Mouse (Mus musculus): Measurements from ENCODE around the gene Vmn2r84.
"Not testable (repeated sequence)": the region's sequence is repeated elsewhere in the genome, so short reads cannot be mapped to it uniquely, and the experiment has no call there.

Vmn2r84 gene

GRCm38 (mm10) chr10:130394232-130394631 is at the start of gene Vmn2r84:
Gene Vmn2r84, minus strand, starts transcription at chr10:130394332.
- DNase-seq (ENCODE audit: low spot score) = no peak

GRCm38 (mm10) chr10:130434185-130434898 is 40.2 kb upstream of the Vmn2r84 start:
- DNase-seq (ENCODE audit: low spot score) = not testable (repeated sequence)

GRCm38 (mm10) chr10:130429603-130430002 is 35.5 kb upstream of the Vmn2r84 start, which contains the start of gene Vmn2r85:
Gene Vmn2r85, minus strand, starts transcription at chr10:130429703.
- not testable (repeated sequence) for DNase-seq (ENCODE audit: low spot score)

- not testable (repeated sequence) for DNase-seq (ENCODE audit: low spot score)
Measured at GRCm38 (mm10) chr10:130422368-130422767, 28.2 kb upstream of the Vmn2r84 start.

- DNase-seq (ENCODE audit: low spot score) = no peak
Measured at GRCm38 (mm10) chr10:130420401-130420800, 26.3 kb upstream of the Vmn2r84 start.

- DNase-seq (ENCODE audit: low spot score) = not testable (repeated sequence)
Measured at GRCm38 (mm10) chr10:130419954-130420353, 25.8 kb upstream of the Vmn2r84 start.

GRCm38 (mm10) chr10:130416352-130416751 is 22.2 kb upstream of the Vmn2r84 start:
- not testable (repeated sequence) for DNase-seq (ENCODE audit: low spot score)

GRCm38 (mm10) chr10:130412167-130412698 is 18.1 kb upstream of the Vmn2r84 start:
- DNase-seq (ENCODE audit: low spot score) = not testable (repeated sequence)

- no peak for DNase-seq (ENCODE audit: low spot score)
Measured at GRCm38 (mm10) chr10:130375145-130375544, 19.0 kb downstream of the Vmn2r84 start.

- no peak for DNase-seq (ENCODE audit: low spot score)
Measured at GRCm38 (mm10) chr10:130372491-130373173, 21.5 kb downstream of the Vmn2r84 start.

GRCm38 (mm10) chr10:130371644-130372043 is 22.5 kb downstream of the Vmn2r84 start:
- DNase-seq (ENCODE audit: low spot score) = no peak

- DNase-seq (ENCODE audit: low spot score) = no peak
Measured at GRCm38 (mm10) chr10:130370005-130370682, 24.0 kb downstream of the Vmn2r84 start.

- DNase-seq (ENCODE audit: low spot score) = no peak
Measured at GRCm38 (mm10) chr10:130368384-130368783, 25.7 kb downstream of the Vmn2r84 start.

GRCm38 (mm10) chr10:130364766-130365165 is 29.4 kb downstream of the Vmn2r84 start:
- DNase-seq (ENCODE audit: low spot score) = no peak

- DNase-seq (ENCODE audit: low spot score) = no peak
Measured at GRCm38 (mm10) chr10:130363438-130364164, 30.5 kb downstream of the Vmn2r84 start.

GRCm38 (mm10) chr10:130344056-130344455 is 50.1 kb downstream of the Vmn2r84 start:
- DNase-seq (ENCODE audit: low spot score) = no peak

- DNase-seq (ENCODE audit: low spot score) = not testable (repeated sequence)
Measured at GRCm38 (mm10) chr10:130340050-130340449, 54.1 kb downstream of the Vmn2r84 start.

GRCm38 (mm10) chr10:130337581-130337980 is 56.6 kb downstream of the Vmn2r84 start:
- no peak for DNase-seq (ENCODE audit: low spot score)

- DNase-seq (ENCODE audit: low spot score) = no peak
Measured at GRCm38 (mm10) chr10:130336385-130336784, 57.7 kb downstream of the Vmn2r84 start.

- DNase-seq (ENCODE audit: low spot score) = no peak
Measured at GRCm38 (mm10) chr10:130330711-130331110, 63.4 kb downstream of the Vmn2r84 start.
